10 mouse cellular contexts compared by ENCODE assay signal in the genomic region with DNA sequence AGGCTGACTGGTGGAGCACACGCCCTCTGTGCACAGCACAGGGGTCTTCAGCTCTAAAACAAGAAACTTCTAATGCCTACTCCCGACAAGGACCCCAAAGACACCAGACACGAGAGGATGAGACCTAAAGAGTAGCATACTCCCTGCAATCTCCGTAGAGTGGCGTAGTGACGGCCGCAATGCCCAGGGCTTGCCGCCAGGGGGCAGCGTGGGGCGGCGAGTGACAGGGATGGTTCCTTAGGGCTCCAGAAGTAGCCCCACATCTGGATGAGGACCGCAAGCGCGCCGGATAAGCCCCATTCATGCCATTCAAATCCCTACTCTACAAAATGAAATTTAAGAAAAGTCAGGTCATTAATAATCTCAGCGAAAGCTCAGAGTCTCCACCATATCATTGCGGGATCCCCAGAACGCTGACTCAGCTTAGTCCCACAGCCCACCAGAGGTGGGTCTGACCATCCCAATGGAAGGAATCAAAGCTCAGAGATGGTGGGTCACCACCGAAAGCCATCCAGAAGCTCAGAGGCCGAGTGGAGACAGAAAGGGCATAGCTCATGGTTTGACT. TPM values are rescaled to one million over a fixed set of nuclear protein-coding genes. Genes with fewer than 3 reads are reported as not detected.
A peak's percentile ranks its signal among the peaks of the same experiment; 100 is the strongest.
DNase-seq lines count a peak whose midpoint lies in the region; ATAC-seq and TF ChIP-seq lines count a peak whose summit lies in the region.
"Had no signal": no experiment of that assay in that cellular context is flagged by ENCODE, and none has a peak within 500 bp of the region (broad histone marks: within the 10 kb centered on the region; RNA-seq: fewer than 3 reads in every experiment).

No protein-coding gene starts in this region.

- in situ Hi-C loops in CH12.LX (cut with MboI; ENCODE audit: low pct_ligation_motif_present, low pct_unique_long_range_greater_than_20kb, low sequenced_read_pairs), result no loop called here

- H3K36me3 ChIP-seq in CH12.LX (replicated peaks in 1 of 2; ENCODE audit: control insufficient read depth in 1 of 2, insufficient read depth in 1 of 2, low read length in 1 of 2), result no peaks in the 10 kb centered on the region
- H3K36me3 ChIP-seq: heart, embryonic 13.5 days had no signal

- peak; percentile 89 to 95 for TF ChIP-seq CTCF in CH12.LX (conservative IDR thresholded peaks at IDR 0.05 in 1 of 2, IDR thresholded peaks at IDR 0.05 in 1 of 2; ENCODE audit: low read depth in 2 of 2, low read length in 2 of 2)

- no peak for TF ChIP-seq POLR2A in CH12.LX (IDR thresholded peaks at IDR 0.05; ENCODE audit: low read depth, low read length)

- dilution Hi-C loops in CH12.LX (cut with MboI; ENCODE audit: extremely low pct_ligation_motif_present, extremely low pct_unique_long_range_greater_than_20kb, low sequenced_read_pairs), result no loop called here

- peak; percentile 26 to 53 for DNase-seq in adrenal gland, adult (ENCODE audit: inconsistent age in 2 of 2, low spot score in 1 of 2)
- no peak for DNase-seq in adrenal gland, postnatal 4 days (ENCODE audit: low spot score in 2 of 2)
- peak; percentile 43 to 68 for DNase-seq in layer of hippocampus, postnatal 10 days (ENCODE audit: low spot score in 2 of 2)
- DNase-seq in layer of hippocampus, adult 11-12 months (ENCODE audit: low spot score), result no peak
- peak; percentile 35 for DNase-seq in CH12.LX (ENCODE audit: extremely low read depth)
- DNase-seq in cerebellum, postnatal 14 days, result peak; percentile 79 to 81
- DNase-seq in lung, postnatal 14 days, result peak; percentile 45

- H3K4me2 ChIP-seq in CH12.LX (ENCODE audit: insufficient read depth, low read depth, poor library complexity, severe bottlenecking), result no peak overlapping the region
- H3K4me2 ChIP-seq: heart, embryonic 13.5 days had no signal

- H3K27ac ChIP-seq in CH12.LX (ENCODE audit: insufficient read depth, low read depth), result no peak overlapping the region
- H3K27ac ChIP-seq: heart, embryonic 13.5 days had no signal

- peak; percentile 57 for TF ChIP-seq RAD21 in CH12.LX (IDR thresholded peaks at IDR 0.05; ENCODE audit: low read depth, low read length)

- H3K4me3 ChIP-seq in CH12.LX (replicated peaks in 1 of 3; ENCODE audit: low read depth in 2 of 3, low read length in 2 of 3, poor library complexity in 1 of 3), result no peak overlapping the region
- H3K4me3 ChIP-seq: heart, embryonic 13.5 days had no signal

- H3K4me1 ChIP-seq in CH12.LX (ENCODE audit: control insufficient read depth in 1 of 2, insufficient read depth in 2 of 2), result peaks cover 4 to 6% of the 10 kb centered on the region in 2 experiments; a peak in 3 of 4 replicates

- H3K9me3 ChIP-seq in CH12.LX (replicated peaks; ENCODE audit: low read length), result peaks cover 2% of the 10 kb centered on the region
- H3K9me3 ChIP-seq: heart, embryonic 13.5 days had no signal

- H3K79me2 ChIP-seq in CH12.LX (replicated peaks; ENCODE audit: control insufficient read depth, extremely low read depth, insufficient read depth, poor library complexity, severe bottlenecking), result no peaks in the 10 kb centered on the region

- ATAC-seq in inflammation-experienced regulatory T-cells, adult 6 months, result no peak

- no peak for TF ChIP-seq EP300 in CH12.LX (IDR thresholded peaks at IDR 0.05; ENCODE audit: low read length)

- no peak overlapping the region for H3K9ac ChIP-seq in CH12.LX (ENCODE audit: insufficient read depth, low read depth)
- H3K9ac ChIP-seq: heart, embryonic 13.5 days had no signal

- peaks cover 93% of the 10 kb centered on the region for H3K27me3 ChIP-seq in CH12.LX (replicated peaks)

TF ChIP-seq in CH12.LX, 34 proteins besides CTCF, POLR2A, EP300 and RAD21:
- no peak for TF ChIP-seq TCF12 (IDR thresholded peaks at IDR 0.05; ENCODE audit: low read depth, low read length)
- TF ChIP-seq JUND (conservative IDR thresholded peaks at IDR 0.05; ENCODE audit: low read depth, low read length), result no peak
- TF ChIP-seq MEF2A (IDR thresholded peaks at IDR 0.05; ENCODE audit: borderline replicate concordance, low read depth, low read length), result 0 out of 2 replicates have a peak, but pooled peaks have one; percentile 27
- TF ChIP-seq MAFK (IDR thresholded peaks at IDR 0.05; ENCODE audit: insufficient replicate concordance, low read length), result peak; percentile 96
- TF ChIP-seq CHD1 (IDR thresholded peaks at IDR 0.05; ENCODE audit: low read depth, low read length), result no peak
- peak; percentile 72 for TF ChIP-seq SMC3 (IDR thresholded peaks at IDR 0.05; ENCODE audit: low read depth, low read length)
- 0 out of 2 replicates have a peak, but pooled peaks have one; percentile 18 for TF ChIP-seq BHLHE40 (IDR thresholded peaks at IDR 0.05; ENCODE audit: low read depth, low read length)
- no peak for TF ChIP-seq MAX (IDR thresholded peaks at IDR 0.05; ENCODE audit: low read length)

RNA-seq across cellular contexts. Expression of gene Enpp7, which starts 16.4 kb away (rescaled TPM):
- not detected for total RNA-seq in adrenal gland, postnatal 4 days (2021)
- total RNA-seq in layer of hippocampus, postnatal 10 days (2021), result not detected
- total RNA-seq in CH12.LX (2012; rRNA removed), result not detected in 2 replicates
- not detected in 2 replicates for total RNA-seq in CH12.LX (2014; rRNA removed)
- polyA plus RNA-seq in CH12.LX (2012; ENCODE audit: insufficient read length, low read depth), result not detected in 2 replicates
- not detected for polyA plus RNA-seq in inflammation-experienced regulatory T-cells, adult 6 months (2017; shearing (Covaris generic))
- polyA plus RNA-seq: heart, embryonic 13.5 days; lung, embryonic 16.5 days had no signal

RNA-seq across cellular contexts. Expression of gene Cbx2, which starts 51.2 kb away (rescaled TPM):
- total RNA-seq in adrenal gland, postnatal 4 days (2021), result 10 to 100 TPM in 1 of 2 experiments, 1 to 10 TPM in 1; 9.5 to 10.1 TPM
- total RNA-seq in layer of hippocampus, postnatal 10 days (2021), result 1 to 10 TPM; 4.7 to 5.0 TPM
- 10.9 and 15.5 TPM in 2 replicates for total RNA-seq in CH12.LX (2012; rRNA removed)
- 2.6 and 2.8 TPM in 2 replicates for total RNA-seq in CH12.LX (2014; rRNA removed)
- polyA plus RNA-seq in CH12.LX (2012; ENCODE audit: insufficient read length, low read depth), result 3.6 and 3.9 TPM in 2 replicates
- 1 to 10 TPM in 2 of 3 experiments, under 1 TPM in 1; 0.83 to 1.6 (median 1.0) TPM for polyA plus RNA-seq in inflammation-experienced regulatory T-cells, adult 6 months (2017; shearing (Covaris generic))

Comparison
In these comparisons a context has a peak if more than half of its experiments do, and no peak if none do; other contexts are left out.
1. DNase-seq: peak in adrenal gland, adult (2 of 2), layer of hippocampus, postnatal 10 days (2 of 2), CH12.LX (single experiment), cerebellum, postnatal 14 days (2 of 2) and lung, postnatal 14 days (single experiment); none in adrenal gland, postnatal 4 days (0 of 2) and layer of hippocampus, adult 11-12 months (single experiment).